Mouse (Mus musculus) ES-Bruce4 (cell line): ENCODE results near the gene Mfap3l. TPM values are rescaled to one million over a fixed set of nuclear protein-coding genes. Genes with fewer than 3 reads are reported as not detected.

Experiments
- H3K27ac ChIP-seq: 2 replicates; pipeline ENCODE4 v1.5.1; 2012; ENCODE audit warnings: low read length, inconsistent platforms; ENCODE audit not compliant: insufficient read depth
- H3K27me3 ChIP-seq: 2 replicates; pipeline ENCODE4 v1.6.1; 2012; ENCODE audit warnings: mild to moderate bottlenecking, low read length, inconsistent platforms; ENCODE audit not compliant: control insufficient read depth, poor library complexity, insufficient read depth, severe bottlenecking
- H3K36me3 ChIP-seq: 2 replicates; pipeline ENCODE4 v1.6.1; 2012; ENCODE audit warnings: inconsistent platforms, mild to moderate bottlenecking, low read length, moderate library complexity; ENCODE audit not compliant: control insufficient read depth, poor library complexity, insufficient read depth, severe bottlenecking
- H3K4me1 ChIP-seq: one replicate; pipeline ENCODE4 v1.8.1; 2011; ENCODE audit warnings: low read length; ENCODE audit not compliant: control insufficient read depth, insufficient read depth
- H3K4me3 ChIP-seq: 2 replicates; pipeline ENCODE4 v1.5.1; 2011; ENCODE audit warnings: low read depth, mild to moderate bottlenecking, low read length
- H3K9ac ChIP-seq: 2 replicates; pipeline ENCODE4 v1.6.1; 2012; ENCODE audit warnings: low read depth, mild to moderate bottlenecking, inconsistent platforms; ENCODE audit not compliant: poor library complexity, severe bottlenecking
- H3K9me3 ChIP-seq: replicated peaks from 2 replicates; pipeline ENCODE4 v1.6.1; 2012; ENCODE audit warnings: mild to moderate bottlenecking, low read length, inconsistent platforms; ENCODE audit not compliant: control insufficient read depth, poor library complexity, insufficient read depth, severe bottlenecking
- CTCF ChIP-seq: IDR thresholded peaks from one replicate; pipeline ENCODE4 v1.8.1; 2011; ENCODE audit warnings: low read depth, low read length
- EP300 ChIP-seq: IDR thresholded peaks from 2 replicates; pipeline ENCODE4 v1.6.1; 2011; ENCODE audit warnings: low read depth, low read length; ENCODE audit not compliant: insufficient read depth
- POLR2A ChIP-seq: IDR thresholded peaks from one replicate; pipeline ENCODE4 v1.8.1; 2011; ENCODE audit warnings: low read length; ENCODE audit not compliant: insufficient read depth
- polyA plus RNA-seq: library from polyadenylated mRNA; stranded (reverse); fragments of >200 nt; gene quantifications from 2 replicates; pipeline ENCODE4 v1.2.4, GENCODE M21; 2011; ENCODE audit warnings: low read depth; ENCODE audit not compliant: missing spikeins, insufficient read depth, insufficient read length

Mfap3l gene
- polyA plus RNA-seq, 1 experiment: 11.5 TPM

DNA sequence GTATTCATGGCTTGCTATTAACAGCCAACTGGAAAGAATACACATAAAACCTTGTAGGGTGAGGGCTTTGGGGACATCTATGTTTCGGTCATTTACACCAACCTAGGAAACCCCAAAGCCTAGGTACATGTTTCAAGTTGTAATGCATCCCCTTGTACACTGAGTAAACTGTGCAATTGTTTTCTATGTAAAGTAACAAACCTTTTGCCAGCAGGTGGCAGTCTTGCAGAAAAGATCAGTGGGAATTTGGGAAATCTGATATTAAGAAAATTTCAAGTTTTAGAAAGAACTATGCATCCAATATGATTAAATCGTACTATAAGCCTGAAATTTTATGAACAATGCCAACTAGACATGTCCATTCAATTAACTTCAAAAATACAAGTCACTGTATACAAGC lies 15.7 kb upstream of the Mfap3l start:
- no peak overlapping the region for H3K27ac ChIP-seq
- H3K4me1 ChIP-seq: no peaks in the 10 kb centered on the region
- H3K36me3 ChIP-seq: no peaks in the 10 kb centered on the region
- no peaks in the 10 kb centered on the region for H3K9me3 ChIP-seq
- no peak overlapping the region for H3K9ac ChIP-seq
- no peak overlapping the region for H3K4me3 ChIP-seq
- TF ChIP-seq EP300: no peak
- H3K27me3 ChIP-seq: no peaks in the 10 kb centered on the region; the same call in 1 of the 2 replicates

- H3K4me3 ChIP-seq: no peak overlapping the region
- H3K9ac ChIP-seq: no peak overlapping the region
- H3K27ac ChIP-seq: no peak overlapping the region
- H3K9me3 ChIP-seq: no peaks in the 10 kb centered on the region
- H3K27me3 ChIP-seq: no peaks in the 10 kb centered on the region; the same call in 1 of the 2 replicates
- no peak for TF ChIP-seq EP300
- TF ChIP-seq POLR2A: no peak
- no peak for TF ChIP-seq CTCF
- no peaks in the 10 kb centered on the region for H3K4me1 ChIP-seq
- H3K36me3 ChIP-seq: no peaks in the 10 kb centered on the region
Observed at GRCm38 (mm10) chr8:60621561-60621960, 11.1 kb upstream of the Mfap3l start.

DNA sequence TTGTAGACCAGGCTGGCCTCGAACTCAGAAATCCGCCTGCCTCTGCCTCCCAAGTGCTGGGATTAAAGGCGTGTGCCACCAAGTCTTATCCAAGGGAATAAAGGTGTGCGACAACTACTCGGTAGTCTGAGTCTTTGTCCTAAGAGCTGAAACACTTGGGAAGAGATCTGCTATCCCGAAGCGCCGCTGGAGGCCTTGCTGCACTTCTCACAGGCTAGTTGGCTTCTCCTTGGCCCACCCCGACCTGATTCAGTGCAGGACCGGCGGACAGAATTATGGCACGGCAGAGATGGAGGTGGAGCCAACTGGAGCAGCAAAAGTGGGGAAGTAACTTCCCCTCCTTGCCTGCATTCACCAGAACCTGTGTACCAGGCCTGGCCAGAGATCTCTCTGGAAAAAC lies 10.6 kb upstream of the Mfap3l start:
- H3K36me3 ChIP-seq: no peaks in the 10 kb centered on the region
- H3K9ac ChIP-seq: no peak overlapping the region
- no peaks in the 10 kb centered on the region for H3K9me3 ChIP-seq
- H3K4me3 ChIP-seq: no peak overlapping the region
- H3K4me1 ChIP-seq: no peaks in the 10 kb centered on the region
- no peaks in the 10 kb centered on the region; the same call in 1 of the 2 replicates for H3K27me3 ChIP-seq
- no peak overlapping the region for H3K27ac ChIP-seq
- TF ChIP-seq EP300 (no peak), POLR2A (no peak), CTCF (no peak)

- no peaks in the 10 kb centered on the region for H3K36me3 ChIP-seq
- TF ChIP-seq EP300 (no peak), POLR2A (no peak), CTCF (no peak)
- no peak overlapping the region for H3K4me3 ChIP-seq
- no peaks in the 10 kb centered on the region for H3K9me3 ChIP-seq
- no peaks in the 10 kb centered on the region for H3K4me1 ChIP-seq
- H3K27me3 ChIP-seq: no peaks in the 10 kb centered on the region; the same call in 1 of the 2 replicates
- no peak overlapping the region for H3K9ac ChIP-seq
- H3K27ac ChIP-seq: no peak overlapping the region
Observed at GRCm38 (mm10) chr8:60623438-60623837, 9.2 kb upstream of the Mfap3l start.

GRCm38 (mm10) chr8:60624722-60625121 lies 7.9 kb upstream of the Mfap3l start:
- Histone ChIP-seq H3K4me1 (no peaks in the 10 kb centered on the region), H3K4me3 (no peak overlapping the region), H3K36me3 (no peaks in the 10 kb centered on the region), H3K27me3 (peaks cover 4% of the 10 kb centered on the region), H3K27ac (no peak overlapping the region), H3K9ac (no peak overlapping the region), H3K9me3 (no peaks in the 10 kb centered on the region)
- TF ChIP-seq EP300: no peak
- TF ChIP-seq POLR2A: no peak
- no peak for TF ChIP-seq CTCF

GRCm38 (mm10) chr8:60627937-60628336 lies 4.7 kb upstream of the Mfap3l start:
- H3K4me3 ChIP-seq: no peak overlapping the region
- no peak for TF ChIP-seq POLR2A
- TF ChIP-seq CTCF: no peak
- TF ChIP-seq EP300: no peak
- H3K4me1 ChIP-seq: no peaks in the 10 kb centered on the region
- peaks cover 8% of the 10 kb centered on the region for H3K27me3 ChIP-seq
- no peak overlapping the region for H3K27ac ChIP-seq
- no peaks in the 10 kb centered on the region for H3K36me3 ChIP-seq
- H3K9me3 ChIP-seq: no peaks in the 10 kb centered on the region
- H3K9ac ChIP-seq: no peak overlapping the region
